Mouse (Mus musculus): ENCODE measurements at regions not wholly inside any gene's neighbourhood (a gene's known extent, or its start where the extent isn't known, plus 50 kb on each side); places are given as distances from the start of the nearest gene placed in this dataset.

DNA sequence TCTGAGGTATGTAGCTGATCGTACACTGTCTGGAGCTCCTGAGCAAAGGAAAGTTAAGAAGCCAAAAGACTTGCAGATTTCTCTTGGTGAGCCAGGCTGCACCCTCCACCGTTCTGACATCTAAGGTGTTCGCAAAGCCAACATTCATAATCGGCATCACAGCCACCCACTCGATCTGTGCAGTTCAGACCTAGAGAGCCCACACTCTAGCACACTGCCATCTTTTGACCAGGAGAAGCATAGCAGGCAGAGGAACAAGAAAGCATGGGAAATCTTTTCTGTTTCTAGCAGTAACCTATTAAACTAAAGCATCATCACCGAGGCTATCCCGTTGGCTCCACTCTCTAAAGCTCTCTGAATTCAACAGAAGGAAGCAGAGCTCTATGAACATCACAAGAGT is 59.2 kb downstream of the Areg start:
- DNase-seq (ENCODE audit: low spot score in 2 of 2): no peak

DNA sequence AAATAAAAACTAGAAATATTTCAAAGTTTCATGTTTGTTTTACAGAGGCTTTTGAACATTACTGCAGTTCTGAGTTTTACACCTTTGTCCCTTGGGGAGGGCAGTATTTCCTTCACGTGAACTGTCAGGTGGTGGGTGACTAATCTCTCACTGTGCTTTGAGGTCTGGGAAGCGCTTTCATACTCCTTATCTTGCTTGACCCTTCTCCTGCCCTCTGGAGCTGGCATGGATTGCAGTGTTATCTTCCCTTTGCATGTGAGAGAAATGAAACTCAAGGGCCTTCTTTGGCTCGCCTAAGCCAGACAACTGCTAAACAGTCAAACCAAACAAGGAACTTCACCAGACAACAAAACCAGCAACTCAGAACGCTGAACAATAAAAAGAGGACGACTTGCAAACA is 61.0 kb downstream of the Areg start:
- DNase-seq (ENCODE audit: low spot score in 2 of 2): no peak

DNA sequence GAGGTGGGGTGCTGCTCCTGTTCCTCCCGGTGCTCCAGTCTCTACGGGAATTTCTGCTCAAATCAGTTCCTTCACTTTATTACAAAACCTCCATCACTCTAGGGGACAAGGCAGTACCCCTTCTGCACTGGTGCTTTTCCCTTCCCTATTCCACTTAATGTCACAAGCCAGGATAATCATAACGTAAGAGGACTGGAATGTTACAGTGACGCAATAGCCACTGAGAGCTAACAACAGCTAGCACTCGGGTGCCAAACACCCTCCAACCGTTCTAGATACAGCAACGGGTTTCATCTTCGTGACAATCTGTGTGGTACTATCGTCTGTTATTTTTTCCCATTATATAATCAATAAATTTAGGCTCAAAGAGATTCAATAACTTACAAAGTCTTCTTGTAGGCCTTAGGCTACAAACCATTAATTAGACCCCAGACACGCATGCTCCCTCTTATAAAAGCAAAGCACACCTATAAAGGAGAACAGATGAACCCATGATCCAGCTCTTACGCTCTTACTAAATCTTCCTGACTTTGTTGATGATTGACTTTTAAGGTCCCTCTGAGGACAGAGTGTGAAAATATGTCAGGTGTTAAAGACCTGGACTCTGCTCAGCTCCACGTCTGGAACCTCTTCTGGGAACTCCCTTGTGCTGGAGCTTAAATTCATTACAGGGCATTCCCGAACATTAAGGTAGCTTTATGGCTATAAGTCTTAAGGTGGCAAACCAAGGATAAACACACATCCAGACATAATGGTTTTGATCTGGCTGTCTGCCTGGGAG is 65.0 kb downstream of the Areg start:
- DNase-seq (ENCODE audit: low spot score in 2 of 2): no peak

DNA sequence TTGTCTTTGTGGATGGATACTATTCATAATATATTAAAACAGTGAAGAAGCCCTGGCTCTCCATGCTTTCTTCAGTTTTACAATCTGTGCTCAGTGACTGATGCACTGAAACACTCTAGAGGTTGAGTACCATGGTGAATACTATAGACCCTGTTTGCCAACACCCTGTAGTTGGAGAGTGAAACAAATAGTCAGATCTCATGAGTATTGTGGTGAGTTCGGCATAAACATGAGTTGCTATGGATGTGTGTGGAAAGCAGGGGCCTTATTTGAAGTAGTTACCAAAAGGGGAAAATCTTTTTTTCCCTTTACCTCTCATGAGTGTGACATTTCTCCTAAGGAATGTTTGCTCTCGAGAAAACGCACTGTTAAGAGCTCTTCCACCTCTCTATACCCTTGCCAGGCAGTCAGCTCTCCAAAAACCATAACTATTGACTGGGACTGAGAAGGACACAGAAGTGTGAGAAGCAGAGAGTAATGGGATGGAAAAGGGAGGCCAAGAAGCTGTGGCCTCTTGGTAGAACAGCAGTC is 66.0 kb downstream of the Areg start:
- DNase-seq (ENCODE audit: low spot score in 2 of 2): no peak

DNA sequence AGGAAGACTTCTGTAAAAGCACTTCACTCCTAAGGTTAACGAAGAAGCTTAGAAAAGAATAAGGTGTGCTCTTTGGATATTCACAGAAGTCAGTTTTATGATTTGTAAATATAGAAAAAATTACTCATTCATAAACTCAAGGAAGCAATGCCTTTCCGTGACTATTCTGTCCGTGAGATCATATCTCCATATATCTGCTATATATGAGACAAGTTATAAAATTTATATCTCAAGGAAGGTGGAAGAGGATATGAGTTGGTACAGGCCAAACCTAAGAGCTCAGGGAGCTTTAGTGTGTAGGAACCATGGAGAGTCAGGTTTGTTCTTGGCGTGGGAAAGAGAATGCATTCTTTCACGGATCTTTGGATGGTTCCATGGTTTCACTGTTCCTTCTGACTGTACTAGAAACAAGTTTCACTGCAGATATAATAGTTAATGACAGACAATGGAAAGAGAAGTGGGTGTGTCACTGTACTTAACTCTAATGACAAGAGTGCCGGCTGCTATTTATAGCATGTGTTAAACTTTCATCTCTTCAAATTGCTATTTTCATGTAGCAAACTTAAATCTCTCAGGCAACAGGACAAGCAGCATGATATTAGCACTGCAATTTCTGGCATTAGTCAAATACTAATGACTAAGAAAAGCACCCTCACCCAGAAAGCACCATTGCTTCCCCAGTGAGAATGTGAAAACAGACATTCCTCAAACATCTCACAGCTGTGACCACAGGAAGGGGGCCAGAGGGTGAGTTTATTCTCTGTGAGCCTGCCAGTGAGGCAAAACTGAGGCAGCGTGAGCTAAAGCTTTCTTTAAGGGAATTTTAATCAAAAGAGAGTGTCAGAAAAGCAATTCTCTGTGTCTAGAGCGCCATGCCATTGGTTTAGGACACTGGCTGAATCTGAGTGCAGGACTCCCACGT is 67.4 kb downstream of the Areg start:
- DNase-seq (ENCODE audit: low spot score in 2 of 2): no peak

DNA sequence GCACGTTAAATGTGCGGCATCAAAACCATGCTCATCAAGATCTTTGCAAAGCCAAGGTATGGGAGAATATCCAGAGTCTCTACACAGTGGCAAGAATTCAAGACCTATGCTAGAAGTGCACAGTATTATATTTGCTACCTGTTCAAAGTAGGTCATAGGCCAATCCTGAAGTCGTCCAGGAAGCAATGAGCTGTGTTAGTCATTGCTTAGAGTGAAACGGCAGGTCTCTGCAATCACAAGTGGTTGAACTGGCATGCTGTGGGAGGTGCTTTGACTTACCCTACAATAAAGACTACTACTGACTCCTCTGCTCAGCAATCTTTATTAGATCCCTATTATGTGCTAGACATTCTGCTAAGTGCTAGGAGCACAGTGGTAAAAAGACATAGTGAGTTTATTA is 80.8 kb downstream of the Areg start:
- DNase-seq (ENCODE audit: low spot score in 2 of 2): no peak

DNA sequence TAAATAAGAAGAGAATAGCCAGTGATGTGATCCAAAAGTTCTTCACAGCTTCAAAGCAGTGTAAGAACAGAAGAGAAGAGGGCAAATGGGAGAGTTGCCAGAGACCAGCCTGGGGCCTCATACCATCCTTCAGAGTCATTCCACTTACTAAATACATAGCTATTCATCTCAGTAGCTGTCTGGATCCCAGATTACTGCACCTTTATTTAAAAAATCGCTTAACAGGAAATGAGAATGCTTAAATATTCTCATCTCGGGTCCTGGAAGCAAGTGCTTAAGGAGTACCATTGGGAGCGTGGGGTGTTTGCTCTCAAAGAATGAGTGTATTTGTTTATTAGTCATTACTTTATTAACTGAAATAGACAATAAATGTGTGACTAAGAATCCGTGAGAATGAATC is 102.3 kb downstream of the Areg start:
- no peak for DNase-seq (ENCODE audit: low spot score in 2 of 2)

DNA sequence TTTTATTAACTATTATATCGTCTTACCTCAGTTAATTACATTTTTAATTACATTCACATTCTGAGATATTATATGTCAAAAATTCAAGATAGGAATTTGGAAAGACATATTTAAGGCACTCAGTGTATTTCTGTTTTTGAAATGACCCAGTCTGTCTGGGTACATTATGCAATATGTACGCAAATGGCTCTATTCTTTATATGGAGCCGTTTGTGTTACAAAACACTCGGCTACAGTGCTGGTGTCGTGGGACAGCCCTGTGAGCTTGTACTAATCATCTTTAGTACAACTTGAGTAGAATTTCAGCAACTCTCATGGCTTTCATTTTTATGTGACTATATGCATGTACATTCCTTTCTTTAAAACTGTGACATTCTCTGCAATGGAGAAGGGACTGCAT is 108.0 kb downstream of the Areg start:
- DNase-seq (ENCODE audit: low spot score in 2 of 2): no peak

DNA sequence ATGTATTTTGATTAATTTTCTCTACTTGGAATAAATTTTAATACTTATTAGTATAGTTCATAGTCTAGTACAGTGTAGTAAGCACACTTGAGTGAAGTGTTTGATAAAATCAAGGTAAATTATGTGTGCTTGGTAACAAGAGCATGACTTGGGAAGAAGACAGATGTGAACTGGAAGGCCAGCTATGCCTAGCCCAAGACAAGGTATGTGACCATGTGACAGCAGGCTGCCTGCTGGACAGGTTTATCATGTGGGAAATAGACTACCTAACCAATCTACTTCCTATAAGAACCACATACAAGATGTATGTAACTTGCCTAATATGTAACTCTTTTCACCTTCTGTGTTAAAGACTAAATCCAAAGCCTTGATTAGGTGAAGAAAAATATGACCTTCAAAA is 122.5 kb downstream of the Areg start:
- DNase-seq (ENCODE audit: low spot score in 2 of 2): no peak

DNA sequence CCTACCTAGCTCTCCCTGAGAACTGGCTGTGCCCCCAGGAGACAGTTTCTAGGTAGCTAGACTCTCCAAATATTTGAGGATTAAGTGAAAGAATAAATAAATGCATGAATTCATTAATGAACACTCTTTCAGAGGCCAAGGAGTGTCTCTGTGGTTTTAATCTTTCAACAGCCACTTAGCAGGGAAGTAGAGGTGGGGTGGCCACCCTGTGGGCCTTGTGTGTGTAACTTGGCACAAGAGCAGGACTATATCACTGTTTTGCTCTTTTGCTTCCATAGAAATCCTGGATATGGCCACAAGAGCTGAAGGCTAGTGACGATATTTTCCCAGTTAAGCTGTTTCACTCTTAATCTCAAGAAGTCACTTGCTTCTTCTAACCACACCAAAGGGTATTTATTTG is 123.1 kb downstream of the Areg start:
- DNase-seq (ENCODE audit: low spot score in 2 of 2): no peak

DNA sequence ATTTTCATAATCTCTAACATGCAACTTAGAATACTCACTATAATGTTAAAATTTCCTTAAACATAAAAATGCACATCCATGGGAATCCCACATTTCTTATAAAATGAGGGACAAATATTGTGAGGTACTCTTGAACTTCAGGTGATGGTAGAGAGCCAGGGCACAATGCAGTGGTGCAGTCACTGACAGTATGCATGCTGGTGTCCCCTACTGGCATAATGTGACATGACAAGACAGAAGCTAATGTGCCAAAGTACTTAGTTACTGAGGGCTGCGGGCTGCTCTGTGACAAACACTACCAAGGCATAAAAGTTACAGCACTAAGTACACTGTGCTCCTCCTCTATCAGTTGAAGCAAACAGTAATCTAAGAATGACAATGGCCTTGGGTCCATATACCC is 131.3 kb downstream of the Areg start:
- no peak for DNase-seq (ENCODE audit: low spot score in 2 of 2)

DNA sequence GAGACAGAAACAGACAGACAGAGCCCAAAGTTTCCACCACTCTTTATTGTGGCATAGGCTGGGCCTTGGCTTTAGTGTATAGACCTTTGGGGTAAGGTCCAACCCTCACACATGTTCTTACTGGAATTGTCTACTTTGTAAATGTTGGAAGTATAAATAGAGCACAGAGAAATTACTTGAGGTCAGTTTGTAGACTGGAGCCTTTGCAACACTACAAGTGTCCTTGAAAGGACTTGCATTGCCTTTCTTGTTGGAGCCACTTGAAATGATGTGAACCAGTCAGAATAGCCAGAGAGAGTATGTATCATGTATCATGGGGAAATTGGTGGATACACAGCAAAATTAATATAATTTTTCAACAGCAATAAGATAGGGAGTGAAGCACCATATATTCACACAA is 131.4 kb downstream of the Btc start:
- DNase-seq (ENCODE audit: low spot score in 2 of 2): no peak

DNA sequence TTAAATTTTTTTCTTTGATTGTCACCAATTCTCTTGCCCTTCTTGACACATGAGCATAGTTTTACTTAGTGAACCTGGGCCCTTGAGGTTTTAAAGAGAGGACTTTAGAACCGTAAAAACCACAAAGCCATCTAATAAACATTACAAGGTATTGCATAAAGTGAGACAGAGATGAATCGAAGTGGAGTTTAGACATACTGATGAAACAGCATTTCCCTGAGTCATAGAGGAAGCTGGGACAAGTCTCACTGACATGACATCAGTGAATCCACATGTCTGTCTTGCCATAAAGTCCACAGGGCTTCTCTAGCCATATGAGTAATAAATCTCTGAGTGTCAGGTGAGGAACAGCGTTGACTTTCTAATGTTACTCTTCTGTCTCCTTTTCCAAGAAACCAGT is 128.4 kb downstream of the Btc start:
- no peak for DNase-seq (ENCODE audit: low spot score in 2 of 2)

DNA sequence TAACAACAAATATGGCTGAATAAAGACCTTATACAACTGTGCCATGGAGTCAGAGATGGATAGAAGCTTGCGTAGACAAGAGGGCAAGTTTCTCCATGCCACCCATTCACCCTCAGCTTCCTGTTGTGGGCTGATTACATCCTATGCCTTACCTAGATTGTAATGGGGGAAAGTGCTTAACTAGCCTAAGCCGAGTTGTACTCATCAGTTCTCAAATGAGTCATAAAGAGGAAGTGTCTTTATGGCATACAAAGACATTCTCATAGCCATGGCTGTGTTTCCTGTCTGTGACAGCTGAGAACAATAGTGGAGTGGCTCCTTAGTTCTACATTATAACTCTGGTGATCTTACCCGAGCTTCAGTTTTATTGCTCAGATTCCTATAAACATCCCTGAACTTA is 124.3 kb downstream of the Btc start:
- no peak for DNase-seq (ENCODE audit: low spot score in 2 of 2)

DNA sequence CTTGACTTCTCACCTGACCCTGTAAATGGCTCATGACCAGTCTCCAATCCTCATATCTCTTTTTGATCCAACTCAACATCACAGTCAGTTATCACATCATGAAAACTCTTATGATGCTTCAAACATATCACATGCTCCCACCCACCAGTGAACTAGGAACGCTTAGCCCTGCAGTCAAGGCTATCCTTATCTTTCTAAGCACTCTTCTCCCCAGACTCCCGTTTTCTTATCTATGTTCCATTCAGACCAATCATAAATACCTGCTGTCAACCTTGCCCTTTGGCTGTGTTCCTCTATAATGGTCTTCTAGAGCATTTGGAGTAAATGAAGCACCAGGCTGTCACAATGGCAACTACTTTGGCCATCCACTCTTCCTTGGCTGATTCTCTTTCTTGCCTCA is 123.3 kb downstream of the Btc start:
- no peak for DNase-seq (ENCODE audit: low spot score in 2 of 2)

DNA sequence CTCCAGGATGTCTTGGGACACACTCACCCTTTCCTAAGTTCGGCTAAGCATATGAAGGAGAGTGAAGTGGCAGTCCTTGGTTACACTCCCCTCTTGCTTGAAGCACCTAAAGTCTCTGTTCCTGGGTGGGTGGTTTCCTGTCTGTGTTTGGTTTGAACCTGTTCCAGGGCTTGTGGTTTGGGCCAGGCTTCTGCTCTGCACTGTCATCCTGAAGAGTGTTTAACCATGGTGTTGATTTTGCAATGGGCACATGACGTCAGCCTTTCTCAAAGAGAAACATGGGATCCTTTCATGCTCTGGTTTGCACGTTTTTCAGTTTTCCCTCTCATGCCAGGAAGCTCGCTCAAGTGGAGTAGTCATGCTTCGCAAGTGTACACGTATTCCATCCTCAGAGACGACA is 119.8 kb downstream of the Btc start:
- peak; percentile 47 for DNase-seq (ENCODE audit: low spot score in 2 of 2)

DNA sequence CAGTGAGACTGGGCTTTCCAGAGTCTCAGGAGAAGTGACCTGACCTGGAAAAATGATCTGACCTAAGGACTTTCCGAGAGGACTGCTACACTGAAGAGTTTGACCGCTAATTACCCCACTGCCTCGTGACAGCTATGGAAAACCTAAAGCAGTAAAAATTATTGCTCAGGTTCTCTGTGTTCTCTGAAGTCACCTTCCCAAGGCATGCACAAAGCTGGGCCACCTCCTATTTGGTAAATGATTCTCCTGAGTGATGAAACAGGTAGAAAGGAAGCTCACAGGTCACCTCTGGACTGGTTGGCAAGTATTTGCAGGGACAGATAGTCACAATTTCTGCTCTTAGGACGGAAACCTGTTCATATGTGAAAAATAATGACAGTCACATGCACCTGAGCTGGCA is 109.7 kb downstream of the Btc start:
- DNase-seq (ENCODE audit: low spot score in 2 of 2): no peak

DNA sequence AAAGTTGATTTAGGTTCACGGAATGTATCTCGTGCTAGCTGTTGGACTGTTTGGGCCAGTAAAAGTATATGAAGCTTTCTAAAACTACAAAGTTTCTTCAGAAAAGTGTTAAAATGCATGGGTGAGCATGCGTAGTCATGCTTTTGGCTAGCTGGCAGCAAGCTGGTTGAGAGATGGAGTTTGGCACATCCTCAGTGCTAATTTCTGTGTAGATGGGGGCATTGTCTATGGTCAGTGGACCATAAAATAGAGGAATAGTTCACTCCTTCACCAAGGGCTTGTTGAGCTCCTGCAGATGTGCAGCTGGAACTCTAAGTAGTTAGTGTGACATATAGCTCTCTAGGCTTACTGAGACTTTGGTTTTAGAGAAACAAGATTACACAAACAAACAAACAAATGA is 107.8 kb downstream of the Btc start:
- no peak for DNase-seq (ENCODE audit: low spot score in 2 of 2)

DNA sequence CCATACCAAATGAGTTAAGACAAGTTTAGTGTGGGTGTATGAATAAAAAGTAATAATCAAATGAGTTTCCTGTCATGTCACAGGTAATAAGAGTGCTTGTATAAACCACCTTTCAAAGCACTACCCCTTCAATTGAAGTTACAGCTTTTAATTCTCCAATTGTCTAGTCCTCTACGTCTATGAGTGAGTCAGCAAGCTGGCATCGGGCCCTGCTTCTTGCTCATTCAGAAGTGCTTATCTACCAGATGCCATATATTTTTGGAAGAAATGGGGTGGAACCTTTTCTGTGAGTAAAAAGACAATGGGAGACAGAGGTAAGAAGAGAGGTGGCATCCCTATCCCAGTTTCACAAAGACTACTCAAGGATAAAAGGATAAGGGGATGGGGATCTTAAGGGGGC is 105.7 kb downstream of the Btc start:
- no peak for DNase-seq (ENCODE audit: low spot score in 2 of 2)

DNA sequence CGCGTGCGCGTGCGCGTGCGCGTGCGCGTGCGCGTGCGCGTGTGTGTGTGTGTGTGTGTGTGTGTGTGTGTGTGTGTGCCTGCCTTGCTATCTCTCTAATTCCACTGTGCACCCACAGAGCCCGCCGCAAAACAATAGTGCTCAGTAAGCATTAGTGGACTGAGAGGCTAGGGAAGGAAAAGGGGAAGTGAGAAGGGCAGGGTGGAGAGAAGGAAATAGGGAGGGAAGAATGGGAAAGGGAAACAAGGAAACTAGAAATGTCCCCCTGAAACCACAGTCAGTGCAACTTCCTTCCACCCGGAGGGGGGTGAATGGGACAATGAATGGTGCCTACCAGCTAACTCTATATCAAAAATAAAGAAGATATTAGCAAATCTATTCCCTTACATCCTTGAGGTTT is 100.7 kb downstream of the Btc start:
- DNase-seq (ENCODE audit: low spot score in 2 of 2): no peak

DNA sequence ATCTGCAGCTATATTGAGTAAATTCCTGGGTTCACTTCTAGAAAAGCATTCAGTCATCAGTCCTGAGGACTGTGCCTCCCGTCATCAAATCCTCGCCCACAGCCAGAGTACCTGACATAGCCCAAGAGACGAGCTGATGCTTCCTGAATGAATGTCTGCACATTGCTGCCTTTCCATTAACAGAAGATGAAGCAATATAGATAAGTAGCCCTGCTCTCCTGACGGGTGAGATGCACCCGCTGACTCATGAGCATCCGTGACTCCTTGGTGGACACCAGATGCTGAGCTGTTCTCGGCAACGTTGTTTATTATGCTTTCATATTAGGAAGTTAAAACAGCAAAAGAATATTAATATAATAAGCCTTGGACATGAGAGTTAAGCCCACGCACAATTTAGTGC is 99.9 kb downstream of the Btc start:
- no peak for DNase-seq (ENCODE audit: low spot score in 2 of 2)

DNA sequence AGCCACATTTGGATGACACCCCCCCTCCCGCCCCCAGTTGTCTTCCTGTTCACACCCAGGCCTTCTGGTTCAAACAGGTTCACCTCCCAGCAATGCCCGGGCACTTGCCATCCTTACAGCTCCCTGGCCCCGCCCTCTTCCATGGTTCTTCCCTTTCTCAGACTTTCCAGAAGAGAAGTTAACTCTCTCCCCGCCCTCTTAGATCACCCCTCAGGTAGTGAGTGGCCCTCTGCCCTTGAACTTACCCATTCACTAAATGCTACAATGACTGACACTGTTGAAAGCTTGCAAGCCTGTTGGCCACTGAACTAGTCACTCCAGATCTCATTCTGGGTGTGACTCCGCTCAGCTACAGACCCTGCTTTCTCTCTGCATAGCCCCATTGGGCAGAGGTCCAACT is 99.1 kb downstream of the Btc start:
- no peak for DNase-seq (ENCODE audit: low spot score in 2 of 2)

DNA sequence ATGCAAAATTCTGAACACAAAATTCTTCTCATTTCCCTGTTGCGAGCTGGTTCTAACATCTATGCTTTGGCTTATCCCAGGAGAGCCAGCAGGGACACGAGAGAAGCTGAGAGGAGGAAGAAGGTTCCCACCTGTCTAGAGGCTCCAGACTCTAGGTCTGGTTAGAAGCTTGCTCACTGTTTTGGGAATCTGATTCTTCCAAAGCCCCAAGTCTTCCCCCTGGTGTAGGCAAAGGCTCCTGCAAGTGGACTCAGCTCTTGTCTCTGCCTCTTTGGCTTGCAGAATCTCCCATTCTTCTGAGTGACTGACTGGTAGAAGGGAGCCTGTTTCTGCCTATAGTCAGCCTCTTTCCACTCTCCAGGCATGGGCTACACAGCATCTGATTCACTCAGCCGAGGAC is 95.8 kb downstream of the Btc start:
- no peak for DNase-seq (ENCODE audit: low spot score in 2 of 2)

Data from urinary bladder, postnatal 36 days (tissue).